Mouse (Mus musculus): ENCODE data around the gene Zcchc3. TPM values are rescaled to one million over a fixed set of nuclear protein-coding genes. Genes with fewer than 3 reads are reported as not detected.

Gene Zcchc3
- 21.5 and 24.5 TPM in 2 replicates for polyA plus RNA-seq (2015; fragmentation: Nextera tagmentation; extraction: Ambion mirVana)

GRCm38 (mm10) chr2:152414591-152415165 is at the start of gene Zcchc3:
Gene Zcchc3 (minus strand): TSS chr2:152415027.
- Histone ChIP-seq H3K4me3 (peak within 1 kb of the TSS; percentile 92), H3K27ac (replicated peaks) (peak within 1 kb of the TSS; percentile 97), H3K27me3 (no peaks in the 10 kb centered on the region), H3K36me3 (no peaks in the 10 kb centered on the region), H3K4me1 (replicated peaks) (peaks cover 51% of the 10 kb centered on the region), H3K9ac (peak within 1 kb of the TSS; percentile 96), H3K9me3 (no peaks in the 10 kb centered on the region), H3K4me2 (peak within 1 kb of the TSS; percentile 98)
- peak; percentile 84 for ATAC-seq (ENCODE audit: low read depth)
- 0% methylated on average over 57 of the region's 65 CpGs for WGBS

GRCm38 (mm10) chr2:152459241-152459640 is 44.4 kb upstream of the Zcchc3 start:
- no peaks in the 10 kb centered on the region for H3K36me3 ChIP-seq
- WGBS = 57% methylated on average over 13 of the region's 13 CpGs
- no peak overlapping the region for H3K4me3 ChIP-seq
- H3K4me2 ChIP-seq = no peak overlapping the region
- no peaks in the 10 kb centered on the region for H3K4me1 ChIP-seq (replicated peaks)
- H3K9ac ChIP-seq = no peak overlapping the region
- ATAC-seq (ENCODE audit: low read depth) = no peak
- H3K9me3 ChIP-seq = no peaks in the 10 kb centered on the region
- H3K27me3 ChIP-seq = no peaks in the 10 kb centered on the region
- H3K27ac ChIP-seq (replicated peaks) = no peak overlapping the region

DNA sequence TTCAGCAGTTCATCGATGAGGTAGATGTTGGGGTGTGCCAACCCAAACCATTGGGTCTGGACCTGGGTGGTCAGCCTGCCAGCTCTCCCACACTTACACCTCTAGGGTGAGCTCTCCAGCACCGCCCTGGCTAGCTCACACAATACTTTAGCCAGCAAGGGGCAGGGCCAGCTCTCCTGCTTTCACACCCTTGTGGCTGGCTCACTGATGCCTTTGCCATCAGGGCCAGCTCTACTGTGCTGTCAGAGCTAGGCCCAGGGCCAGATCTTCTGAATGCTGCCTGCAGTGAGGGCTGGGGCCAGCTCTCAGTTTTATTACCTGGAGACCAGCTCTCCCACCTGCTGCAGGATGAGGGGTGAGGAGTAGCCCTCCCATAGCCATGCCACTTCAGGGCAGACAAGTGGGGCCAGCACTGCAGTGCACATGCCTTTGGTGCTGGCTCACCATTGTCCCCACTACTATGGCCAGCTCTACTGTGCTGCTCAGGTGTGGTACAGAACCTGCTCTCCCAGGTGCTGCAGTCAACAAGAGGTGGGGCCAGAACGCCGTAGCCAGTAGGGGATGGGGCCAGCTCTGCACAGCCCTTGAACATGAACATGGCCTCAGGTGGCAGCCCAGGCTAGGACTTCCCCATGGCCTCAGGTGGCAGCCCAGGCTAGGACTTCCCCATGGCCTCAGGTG is 37.4 kb upstream of the Zcchc3 start:
- Histone ChIP-seq H3K9ac (no peak overlapping the region), H3K27me3 (no peaks in the 10 kb centered on the region), H3K9me3 (no peaks in the 10 kb centered on the region), H3K27ac (replicated peaks) (no peak overlapping the region), H3K4me2 (no peak overlapping the region), H3K4me3 (no peak overlapping the region), H3K36me3 (no peaks in the 10 kb centered on the region), H3K4me1 (replicated peaks) (no peaks in the 10 kb centered on the region)
- no peak for ATAC-seq (ENCODE audit: low read depth)
- 76% methylated on average over 4 of the region's 4 CpGs for WGBS

DNA sequence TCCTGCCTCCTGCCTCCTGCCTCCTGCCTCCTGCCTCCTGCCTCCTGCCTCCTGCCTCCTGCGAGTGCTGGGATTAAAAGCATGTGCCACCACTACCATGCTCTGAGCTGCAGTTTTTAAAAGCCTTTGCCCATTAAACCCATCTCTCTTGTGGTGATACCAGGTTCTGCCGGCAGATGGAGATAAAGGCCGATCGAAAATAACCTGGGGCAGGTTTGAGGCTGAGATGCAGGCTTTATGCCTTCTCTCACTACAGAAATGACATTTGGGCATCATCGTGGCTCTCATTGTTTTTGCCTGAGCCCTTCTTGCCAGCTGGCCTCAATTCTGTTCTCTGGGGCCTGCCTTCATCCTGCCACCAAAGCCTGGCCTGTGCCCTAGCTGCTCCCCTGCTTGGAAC is 35.4 kb upstream of the Zcchc3 start:
- H3K36me3 ChIP-seq = no peaks in the 10 kb centered on the region
- H3K9me3 ChIP-seq = no peaks in the 10 kb centered on the region
- H3K27ac ChIP-seq (replicated peaks) = no peak overlapping the region
- no peak overlapping the region for H3K4me3 ChIP-seq
- no peak for ATAC-seq (ENCODE audit: low read depth)
- H3K9ac ChIP-seq = peak overlapping the region; percentile 31; the same call in 1 of the 2 replicates
- 6% methylated on average over 5 of the region's 5 CpGs for WGBS
- no peaks in the 10 kb centered on the region for H3K4me1 ChIP-seq (replicated peaks)
- H3K27me3 ChIP-seq = no peaks in the 10 kb centered on the region
- no peak overlapping the region for H3K4me2 ChIP-seq

DNA sequence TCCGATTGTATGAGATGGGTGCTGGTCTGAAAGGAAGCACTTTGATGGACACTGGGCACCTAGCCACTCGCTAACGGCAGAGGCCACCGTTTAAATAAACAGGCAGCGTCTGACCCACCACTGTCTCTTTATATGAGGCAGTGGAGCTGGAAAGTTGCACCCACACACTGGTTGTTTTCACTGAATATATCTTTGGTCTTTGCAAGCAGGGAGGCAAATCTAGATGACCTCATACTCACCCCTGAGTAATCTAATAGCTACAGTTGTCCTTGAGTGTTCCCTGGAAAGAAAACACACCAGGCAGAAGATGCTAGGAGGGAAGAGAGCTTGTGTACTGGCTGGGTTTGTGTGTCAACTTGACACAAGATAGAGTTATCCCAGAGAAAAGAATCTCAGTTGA is 32.6 kb upstream of the Zcchc3 start:
- Histone ChIP-seq H3K4me2 (no peak overlapping the region), H3K4me3 (no peak overlapping the region), H3K27me3 (no peaks in the 10 kb centered on the region), H3K4me1 (replicated peaks) (0 out of 2 replicates have a peak, but pooled peaks cover 3% of the 10 kb centered on the region), H3K9me3 (no peaks in the 10 kb centered on the region), H3K27ac (replicated peaks) (no peak overlapping the region), H3K36me3 (no peaks in the 10 kb centered on the region), H3K9ac (no peak overlapping the region)
- no peak for ATAC-seq (ENCODE audit: low read depth)
- 65% methylated on average over 5 of the region's 5 CpGs for WGBS

GRCm38 (mm10) chr2:152446642-152447041 is 31.8 kb upstream of the Zcchc3 start:
- no peaks in the 10 kb centered on the region for H3K9me3 ChIP-seq
- ATAC-seq (ENCODE audit: low read depth) = no peak
- H3K36me3 ChIP-seq = no peaks in the 10 kb centered on the region
- no peaks in the 10 kb centered on the region for H3K27me3 ChIP-seq
- H3K27ac ChIP-seq (replicated peaks) = no peak overlapping the region
- H3K9ac ChIP-seq = no peak overlapping the region
- H3K4me2 ChIP-seq = no peak overlapping the region
- WGBS = 68% methylated on average over 2 of the region's 2 CpGs
- no peak overlapping the region for H3K4me3 ChIP-seq
- 0 out of 2 replicates have a peak, but pooled peaks cover 3% of the 10 kb centered on the region for H3K4me1 ChIP-seq (replicated peaks)

DNA sequence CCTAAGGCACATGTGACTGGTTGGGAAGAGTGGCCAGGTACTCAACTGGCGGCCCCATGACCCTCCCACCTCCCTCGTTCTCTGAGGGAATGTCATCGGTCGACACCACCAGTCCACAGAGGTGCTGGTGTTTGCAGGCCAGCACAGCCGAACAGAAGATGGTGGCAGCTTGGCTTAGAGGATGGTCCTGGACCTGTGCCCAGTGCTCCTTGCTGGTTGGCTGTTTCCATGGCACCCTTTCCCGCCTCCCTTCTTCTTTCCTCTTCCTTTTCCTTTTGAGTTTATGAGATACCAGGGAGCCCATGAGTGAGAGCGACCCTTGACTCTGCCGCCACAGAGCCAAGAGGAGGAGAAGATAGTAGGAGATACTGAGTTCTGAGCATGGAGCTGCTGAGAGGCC is 28.5 kb upstream of the Zcchc3 start:
- Histone ChIP-seq H3K27ac (replicated peaks) (no peak overlapping the region), H3K4me1 (replicated peaks) (0 out of 2 replicates have a peak, but pooled peaks cover 3% of the 10 kb centered on the region), H3K9ac (no peak overlapping the region), H3K27me3 (no peaks in the 10 kb centered on the region), H3K4me3 (no peak overlapping the region), H3K36me3 (no peaks in the 10 kb centered on the region), H3K4me2 (no peak overlapping the region), H3K9me3 (no peaks in the 10 kb centered on the region)
- ATAC-seq (ENCODE audit: low read depth) = no peak
- WGBS = 84% methylated on average over 8 of the region's 8 CpGs

DNA sequence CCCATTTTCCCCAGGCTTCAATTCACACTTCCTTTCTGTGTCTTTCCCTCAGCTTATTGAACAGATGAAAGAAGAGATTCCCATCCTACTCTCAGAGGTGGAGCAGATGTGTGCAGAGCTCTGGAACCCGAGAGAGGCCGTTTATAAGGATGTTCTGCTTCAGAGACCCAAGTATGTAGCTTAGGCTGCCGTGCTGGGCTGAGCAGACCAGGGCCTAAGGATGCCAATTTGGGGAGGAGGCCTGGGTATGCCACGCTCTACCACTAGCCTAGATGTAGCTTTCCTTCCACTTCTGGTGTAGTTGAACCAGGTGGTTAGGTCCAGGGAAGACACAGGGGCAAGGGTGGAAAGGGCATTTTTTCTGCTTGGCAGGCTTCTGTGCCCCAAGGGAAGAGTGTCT is 27.5 kb upstream of the Zcchc3 start:
- 66% methylated on average over 4 of the region's 4 CpGs for WGBS
- Histone ChIP-seq H3K4me1 (replicated peaks) (0 out of 2 replicates have a peak, but pooled peaks cover 3% of the 10 kb centered on the region), H3K27me3 (no peaks in the 10 kb centered on the region), H3K4me3 (no peak overlapping the region), H3K27ac (replicated peaks) (no peak overlapping the region), H3K36me3 (no peaks in the 10 kb centered on the region), H3K4me2 (no peak overlapping the region), H3K9me3 (no peaks in the 10 kb centered on the region), H3K9ac (no peak overlapping the region)
- no peak for ATAC-seq (ENCODE audit: low read depth)

- no peak for ATAC-seq (ENCODE audit: low read depth)
- H3K4me2 ChIP-seq = no peak overlapping the region
- H3K9ac ChIP-seq = no peak overlapping the region
- H3K4me3 ChIP-seq = no peak overlapping the region
- 0 out of 2 replicates have a peak, but pooled peaks cover 9% of the 10 kb centered on the region for H3K4me1 ChIP-seq (replicated peaks)
- 87% methylated on average over 2 of the region's 2 CpGs for WGBS
- H3K9me3 ChIP-seq = no peaks in the 10 kb centered on the region
- H3K27me3 ChIP-seq = no peaks in the 10 kb centered on the region
- H3K27ac ChIP-seq (replicated peaks) = no peak overlapping the region
- H3K36me3 ChIP-seq = no peaks in the 10 kb centered on the region
Observed at GRCm38 (mm10) chr2:152439833-152440232, 25.0 kb upstream of the Zcchc3 start.

DNA sequence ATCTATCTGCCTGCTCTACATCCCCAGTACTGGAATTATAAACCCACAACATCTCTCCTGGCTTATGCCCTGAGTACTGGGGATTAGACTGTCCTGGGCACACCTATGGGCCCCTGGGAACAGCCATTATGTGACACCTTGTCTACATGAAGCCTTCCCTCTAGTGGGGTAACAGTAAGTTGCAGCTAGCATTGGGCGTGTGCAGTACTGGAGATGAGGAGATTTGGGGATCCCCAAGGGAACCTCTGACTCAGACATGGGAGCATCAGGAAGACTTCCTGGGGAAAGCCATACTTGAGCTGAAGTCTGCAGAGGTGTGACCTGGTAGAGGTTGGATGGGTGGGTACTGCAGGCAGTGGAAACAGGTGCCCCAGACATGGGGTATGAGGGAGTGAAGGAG is 24.1 kb upstream of the Zcchc3 start:
- H3K4me1 ChIP-seq (replicated peaks) = 0 out of 2 replicates have a peak, but pooled peaks cover 9% of the 10 kb centered on the region
- H3K27ac ChIP-seq (replicated peaks) = no peak overlapping the region
- H3K9ac ChIP-seq = no peak overlapping the region
- no peak for ATAC-seq (ENCODE audit: low read depth)
- no peaks in the 10 kb centered on the region for H3K27me3 ChIP-seq
- no peak overlapping the region for H3K4me3 ChIP-seq
- H3K4me2 ChIP-seq = no peak overlapping the region
- no peaks in the 10 kb centered on the region for H3K9me3 ChIP-seq
- 72% methylated on average over 1 of the region's 1 CpGs for WGBS
- H3K36me3 ChIP-seq = no peaks in the 10 kb centered on the region

GRCm38 (mm10) chr2:152436983-152437860 is 22.4 kb upstream of the Zcchc3 start:
- Histone ChIP-seq H3K9ac (peak overlapping the region; percentile 69), H3K36me3 (no peaks in the 10 kb centered on the region), H3K4me2 (peak overlapping the region; percentile 57), H3K9me3 (no peaks in the 10 kb centered on the region), H3K27ac (replicated peaks) (0 out of 2 replicates have a peak overlapping the region, but pooled peaks have one; percentile 20), H3K4me1 (replicated peaks) (0 out of 2 replicates have a peak, but pooled peaks cover 6% of the 10 kb centered on the region), H3K27me3 (no peaks in the 10 kb centered on the region), H3K4me3 (peak overlapping the region; percentile 29)
- peak; percentile 82 for ATAC-seq (ENCODE audit: low read depth)
- WGBS = 2% methylated on average over 23 of the region's 23 CpGs

DNA sequence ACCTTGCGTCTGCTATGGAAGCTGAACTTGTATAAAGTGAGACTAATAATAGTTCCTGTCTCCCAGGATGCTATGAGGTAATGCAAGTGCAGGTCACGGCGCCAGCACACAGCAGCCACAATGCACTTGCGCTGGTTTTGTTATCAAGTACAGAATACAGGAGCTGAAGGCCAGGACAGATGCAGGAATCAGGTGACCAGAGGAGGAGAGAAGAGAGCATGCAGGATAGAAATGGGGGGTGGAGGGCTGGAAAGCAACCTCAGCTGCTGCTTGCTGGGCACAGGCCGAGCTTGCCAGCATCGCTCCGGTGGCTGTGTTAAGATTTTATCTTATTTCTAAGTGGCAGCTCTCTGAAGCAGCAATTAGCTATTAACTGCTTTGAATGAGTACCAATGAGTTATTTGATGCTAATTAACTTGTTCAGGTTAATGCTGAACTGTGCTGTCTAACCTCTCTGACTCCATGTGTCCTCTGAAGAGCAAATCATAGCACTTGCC is 21.6 kb upstream of the Zcchc3 start:
- no peak for ATAC-seq (ENCODE audit: low read depth)
- Histone ChIP-seq H3K36me3 (no peaks in the 10 kb centered on the region), H3K4me1 (replicated peaks) (0 out of 2 replicates have a peak, but pooled peaks cover 6% of the 10 kb centered on the region), H3K27me3 (no peaks in the 10 kb centered on the region), H3K4me2 (no peak overlapping the region), H3K4me3 (no peak overlapping the region), H3K9ac (no peak overlapping the region), H3K27ac (replicated peaks) (peak overlapping the region; percentile 20), H3K9me3 (no peaks in the 10 kb centered on the region)
- WGBS = 69% methylated on average over 7 of the region's 7 CpGs

Data from neural tube, embryonic 13.5 days (tissue).